Mouse (Mus musculus): ENCODE results near the gene Pip4k2b. TPM values are rescaled to one million over a fixed set of nuclear protein-coding genes. Genes with fewer than 3 reads are reported as not detected.
A peak's percentile ranks its signal among the peaks of the same experiment; 100 is the strongest.

Gene Pip4k2b
- total and polyA plus RNA-seq, 3 experiments: 23.3 to 44.0 (median 30.8) TPM

GRCm38 (mm10) chr11:97697891-97698529 lies 46.5 kb downstream of the Pip4k2b start:
- no peak for DNase-seq (ENCODE audit: extremely low read depth)
- Histone ChIP-seq H3K79me2 (replicated peaks; ENCODE audit: control insufficient read depth, extremely low read depth, insufficient read depth, poor library complexity, severe bottlenecking) (no peaks in the 10 kb centered on the region; the same call in 1 of the 2 replicates), H3K27ac (ENCODE audit: insufficient read depth, low read depth) (no peak overlapping the region), H3K4me3 (replicated peaks in 1 of 3; ENCODE audit: low read depth in 2 of 3, low read length in 2 of 3, poor library complexity in 1 of 3) (peak overlapping the region; percentile 66 to 83 (median 72)), H3K4me1 (ENCODE audit: control insufficient read depth in 1 of 2, insufficient read depth in 2 of 2) (peaks cover 9 to 40% of the 10 kb centered on the region in 2 experiments), H3K27me3 (replicated peaks) (peaks cover 21% of the 10 kb centered on the region), H3K36me3 (replicated peaks in 1 of 2; ENCODE audit: control insufficient read depth in 1 of 2, insufficient read depth in 1 of 2, low read length in 1 of 2) (peaks cover 4 to 17% of the 10 kb centered on the region in 2 experiments), H3K4me2 (ENCODE audit: insufficient read depth, low read depth, poor library complexity, severe bottlenecking) (peak overlapping the region; percentile 46), H3K9ac (ENCODE audit: insufficient read depth, low read depth) (peak overlapping the region; percentile 84; the same call in 1 of the 2 replicates), H3K9me3 (replicated peaks; ENCODE audit: low read length) (no peaks in the 10 kb centered on the region)
- TF ChIP-seq MAFK (IDR thresholded peaks at IDR 0.05; ENCODE audit: insufficient replicate concordance, low read length) (0 out of 2 replicates have a peak, but pooled peaks have one; percentile 6), E2F4 (IDR thresholded peaks at IDR 0.05; ENCODE audit: insufficient replicate concordance, low read depth, low read length) (no peak), MEF2A (IDR thresholded peaks at IDR 0.05; ENCODE audit: borderline replicate concordance, low read depth, low read length) (no peak)
- dilution Hi-C loops (cut with MboI; ENCODE audit: extremely low pct_ligation_motif_present, extremely low pct_unique_long_range_greater_than_20kb, low sequenced_read_pairs): no loop called here
- in situ Hi-C loops (cut with MboI; ENCODE audit: low pct_ligation_motif_present, low pct_unique_long_range_greater_than_20kb, low sequenced_read_pairs): loop anchor here (5.0 kb wide), 1 partner anchor 66 kb away; no protein-coding TSS in a partner anchor

DNA sequence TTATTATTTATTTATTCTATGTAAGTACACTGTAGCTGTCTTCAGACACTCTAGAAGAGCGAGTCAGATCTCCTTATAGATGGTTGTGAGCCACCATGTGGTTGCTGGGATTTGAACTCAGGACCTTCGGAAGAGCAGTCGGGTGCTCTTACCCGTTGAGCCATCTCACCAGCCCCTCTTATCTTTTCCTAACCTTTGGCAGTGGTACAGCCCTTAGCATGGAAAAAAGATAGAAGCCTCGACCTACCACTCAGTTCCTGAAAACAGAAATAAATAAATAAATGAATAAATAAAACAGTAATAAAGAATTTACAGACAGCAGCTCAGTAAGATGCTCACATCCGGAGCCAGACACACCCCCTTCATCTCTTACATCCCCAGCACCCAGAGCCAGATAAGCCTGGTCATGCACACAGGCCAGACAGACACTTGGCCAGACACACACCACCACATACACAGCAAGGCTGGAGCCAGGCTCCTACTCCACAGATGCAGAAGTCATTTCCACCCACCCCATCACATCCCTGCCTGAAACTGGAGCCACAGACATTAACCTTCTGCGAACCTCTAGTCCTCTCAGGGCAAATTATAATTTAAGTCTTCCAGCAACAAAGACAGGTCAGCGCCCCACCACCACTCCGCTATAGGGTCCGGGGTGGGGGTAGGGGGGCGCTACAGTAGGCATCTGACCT lies 47.2 kb downstream of the Pip4k2b start:
- Histone ChIP-seq H3K79me2 (replicated peaks; ENCODE audit: control insufficient read depth, extremely low read depth, insufficient read depth, poor library complexity, severe bottlenecking) (no peaks in the 10 kb centered on the region; the same call in 1 of the 2 replicates), H3K4me2 (ENCODE audit: insufficient read depth, low read depth, poor library complexity, severe bottlenecking) (no peak overlapping the region), H3K27me3 (replicated peaks) (peaks cover 21% of the 10 kb centered on the region), H3K9me3 (replicated peaks; ENCODE audit: low read length) (no peaks in the 10 kb centered on the region), H3K4me3 (replicated peaks in 1 of 3; ENCODE audit: low read depth in 2 of 3, low read length in 2 of 3, poor library complexity in 1 of 3) (no peak overlapping the region), H3K36me3 (replicated peaks in 1 of 2; ENCODE audit: control insufficient read depth in 1 of 2, insufficient read depth in 1 of 2, low read length in 1 of 2) (peaks cover 10 to 24% of the 10 kb centered on the region in 2 experiments), H3K27ac (ENCODE audit: insufficient read depth, low read depth) (no peak overlapping the region), H3K9ac (ENCODE audit: insufficient read depth, low read depth) (no peak overlapping the region), H3K4me1 (ENCODE audit: control insufficient read depth in 1 of 2, insufficient read depth in 2 of 2) (peaks cover 9 to 40% of the 10 kb centered on the region in 2 experiments)
- no peak for DNase-seq (ENCODE audit: extremely low read depth)
- dilution Hi-C loops (cut with MboI; ENCODE audit: extremely low pct_ligation_motif_present, extremely low pct_unique_long_range_greater_than_20kb, low sequenced_read_pairs): no loop called here
- in situ Hi-C loops (cut with MboI; ENCODE audit: low pct_ligation_motif_present, low pct_unique_long_range_greater_than_20kb, low sequenced_read_pairs): loop anchor here (5.0 kb wide), 1 partner anchor 65 kb away; no protein-coding TSS in a partner anchor
- no peak for TF ChIP-seq NELFE (IDR thresholded peaks at IDR 0.05; ENCODE audit: low read depth, low read length)
- TF ChIP-seq MXI1 (IDR thresholded peaks at IDR 0.05; ENCODE audit: low read depth, low read length): no peak
- no peak for TF ChIP-seq JUN (IDR thresholded peaks at IDR 0.05; ENCODE audit: insufficient read depth, low read depth, low read length)
- TF ChIP-seq JUND (conservative IDR thresholded peaks at IDR 0.05; ENCODE audit: low read depth, low read length): no peak
- no peak for TF ChIP-seq SIN3A (IDR thresholded peaks at IDR 0.05; ENCODE audit: low read length)
- TF ChIP-seq TBP (conservative IDR thresholded peaks at IDR 0.05; ENCODE audit: low read depth, low read length): 0 out of 2 replicates have a peak, but pooled peaks have one; percentile 34
- TF ChIP-seq E2F4 (IDR thresholded peaks at IDR 0.05; ENCODE audit: insufficient replicate concordance, low read depth, low read length): no peak
- no peak for TF ChIP-seq CHD1 (IDR thresholded peaks at IDR 0.05; ENCODE audit: low read depth, low read length)
- TF ChIP-seq NRF1 (IDR thresholded peaks at IDR 0.05; ENCODE audit: low read depth, low read length): no peak
